Mouse (Mus musculus) liver, embryonic 14.5 days (tissue): ENCODE data around the gene Pygo2. TPM values are rescaled to one million over a fixed set of nuclear protein-coding genes. Genes with fewer than 3 reads are reported as not detected.

Experiments
- ATAC-seq: fragments of 200-750 bp; cut with Nextera tagmentation; 2 replicates; pipeline ENCODE4 v1.8.0; 2017; ENCODE audit warnings: moderate number of reproducible peaks, mild to moderate bottlenecking, moderate library complexity; ENCODE audit not compliant: insufficient read depth
- DNase-seq, 3 experiments: peaks; one replicate each; pipeline ENCODE4 v3.0.0-alpha.2; 2012 to 2013; ENCODE audit warnings: low read depth in 3 of 3, low spot score in 3 of 3
- H3K27ac ChIP-seq: fragments of 300-500 bp; sonication (generic); 2 replicates; pipeline ENCODE4 v1.5.1; 2014; ENCODE audit warnings: moderate library complexity, mild to moderate bottlenecking, control low read depth, inconsistent platforms
- H3K27me3 ChIP-seq: fragments of 300-500 bp; sonication (generic); 2 replicates; pipeline ENCODE4 v1.6.1; 2014; ENCODE audit warnings: mild to moderate bottlenecking, low read length, moderate library complexity; ENCODE audit not compliant: control insufficient read depth, insufficient read depth
- H3K36me3 ChIP-seq: fragments of 300-500 bp; sonication (generic); replicated peaks from 2 replicates; pipeline ENCODE4 v1.6.1; 2014; ENCODE audit warnings: low read depth; ENCODE audit not compliant: control insufficient read depth, insufficient read depth
- H3K4me1 ChIP-seq, 2 experiments: fragments of 200-500 bp in 1 of 2; fragments of 300-500 bp in 1 of 2; sonication (generic) in 1 of 2; replicated peaks; 2 replicates each; pipeline ENCODE4 v1.6.1; 2012 to 2014; ENCODE audit warnings: antibody characterized with exemption in 1 of 2, inconsistent platforms in 1 of 2, low read length in 1 of 2; ENCODE audit not compliant: control insufficient read depth in 2 of 2, insufficient read depth in 2 of 2
- H3K4me2 ChIP-seq: fragments of 300-500 bp; sonication (generic); 2 replicates; pipeline ENCODE4 v1.6.1; 2014; ENCODE audit warnings: low read depth, mild to moderate bottlenecking, control low read depth, moderate library complexity
- H3K4me3 ChIP-seq, 2 experiments: fragments of 200-500 bp in 1 of 2; fragments of 300-500 bp in 1 of 2; sonication (generic) in 1 of 2; 2 replicates each; pipeline ENCODE4 v1.5.1; 2012 to 2014; ENCODE audit warnings: low read depth in 2 of 2, low read length in 2 of 2, mild to moderate bottlenecking in 2 of 2, control low read depth in 1 of 2, inconsistent platforms in 1 of 2, moderate library complexity in 1 of 2; ENCODE audit not compliant: insufficient read depth in 1 of 2
- H3K9ac ChIP-seq: fragments of 300-500 bp; sonication (generic); replicated peaks from 2 replicates; pipeline ENCODE4 v1.6.1; 2014; ENCODE audit warnings: mild to moderate bottlenecking, control low read depth, moderate library complexity
- H3K9me3 ChIP-seq: fragments of 300-500 bp; sonication (generic); 2 replicates; pipeline ENCODE4 v1.6.1; 2016; ENCODE audit warnings: low read length, mixed read lengths; ENCODE audit not compliant: control insufficient read depth
- CTCF ChIP-seq: IDR thresholded peaks from 2 replicates; pipeline ENCODE4 v1.5.1; 2016; ENCODE audit warnings: antibody characterized with exemption, low read depth, control low read depth
- EP300 ChIP-seq: IDR thresholded peaks from 2 replicates; pipeline ENCODE4 v1.6.1; 2016; ENCODE audit warnings: antibody characterized with exemption, low read depth
- WGBS: fragments of 180-500 bp; shearing (Covaris S2); extraction: QIAGEN DNeasy Blood & Tissue Kit; methylation state at CpG from one replicate; pipeline ENCODE4 v1.1.7; 2014; ENCODE audit not compliant: insufficient replicate concordance; 5-methylcytosine and 5-hydroxymethylcytosine counted together
- polyA plus RNA-seq, 2 experiments: library from polyadenylated mRNA; depleted of rRNA in 1 of 2; stranded (reverse) in 1 of 2; unstranded in 1 of 2; fragments of >200 nt; fragmentation: Nextera tagmentation in 1 of 2; extraction: Ambion mirVana in 1 of 2; gene quantifications; 2 replicates each; pipeline versions ENCODE4 v1.2.1 to v1.2.3; 2012 to 2014

Gene Pygo2
- polyA plus RNA-seq, 2 experiments = 8.4 to 15.2 TPM

- Histone ChIP-seq H3K36me3 (no peaks in the 10 kb centered on the region), H3K4me1 (peaks cover 0 to 2% of the 10 kb centered on the region in 2 experiments; a peak in 1 of 4 replicates), H3K9ac (no peak overlapping the region), H3K27ac (no peak overlapping the region), H3K4me3 (no peak overlapping the region), H3K27me3 (no peaks in the 10 kb centered on the region), H3K4me2 (no peak overlapping the region), H3K9me3 (no peaks in the 10 kb centered on the region)
- DNase-seq = no peak
- 66% methylated on average over 9 of the region's 9 CpGs for WGBS
- TF ChIP-seq CTCF (no peak), EP300 (no peak)
- no peak for ATAC-seq
Measured at GRCm38 (mm10) chr3:89382033-89382882, 47.8 kb upstream of the Pygo2 start.

DNA sequence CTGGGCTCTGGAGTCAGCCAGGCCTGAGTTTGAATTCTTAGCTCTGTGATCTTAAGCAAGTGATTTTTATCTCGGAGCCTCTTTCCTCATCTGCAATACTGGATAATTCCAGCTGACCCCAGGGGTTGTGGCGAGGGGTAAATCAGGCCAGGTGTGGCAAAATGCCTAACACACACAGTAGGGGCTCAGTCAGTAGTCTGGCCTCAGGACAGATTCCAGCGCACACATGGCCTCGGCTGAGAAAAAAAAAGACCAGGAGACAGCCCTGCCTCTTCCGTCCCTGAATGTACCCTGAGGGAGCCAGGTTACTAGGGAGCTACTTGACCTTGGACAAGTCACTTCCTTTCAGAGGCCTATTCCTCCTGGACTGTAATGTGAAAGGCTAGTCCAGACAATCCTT, 47.1 kb upstream of the Pygo2 start:
- DNase-seq = no peak
- no peak overlapping the region for H3K4me3 ChIP-seq
- WGBS = 64% methylated on average over 5 of the region's 5 CpGs

DNA sequence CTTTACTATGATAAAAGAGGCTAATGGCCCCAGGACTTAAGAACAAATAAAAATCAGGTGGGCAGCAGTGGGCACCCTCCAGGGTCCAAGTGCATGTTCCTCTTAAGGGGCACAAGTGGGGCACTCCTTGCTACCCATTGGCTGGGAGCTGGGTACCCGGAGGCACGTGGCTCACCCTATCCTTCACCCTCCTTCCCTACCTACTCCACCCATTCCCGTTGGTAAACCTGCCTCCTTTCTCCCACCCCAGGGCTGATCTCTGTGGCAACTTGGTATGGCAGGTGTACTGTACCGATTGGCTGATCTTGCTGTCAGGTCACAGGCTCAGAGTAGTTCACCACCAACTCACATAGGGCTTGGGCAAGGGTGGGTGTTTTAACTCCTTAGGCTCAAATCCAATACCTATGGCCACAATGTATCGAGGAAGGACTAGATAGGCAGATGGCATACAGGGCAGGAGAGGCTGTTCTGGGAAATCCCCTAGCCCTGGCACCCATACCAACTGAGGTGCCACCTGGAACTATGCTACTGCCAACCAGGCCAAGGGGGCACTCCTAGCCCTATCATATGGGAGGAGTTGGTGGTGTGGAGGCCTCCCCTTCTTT, 46.3 kb upstream of the Pygo2 start:
- Histone ChIP-seq H3K4me3 (no peak overlapping the region), H3K4me1 (peaks cover 2 to 8% of the 10 kb centered on the region in 2 experiments; a peak in 2 of 4 replicates), H3K36me3 (no peaks in the 10 kb centered on the region), H3K9ac (no peak overlapping the region), H3K27me3 (no peaks in the 10 kb centered on the region), H3K27ac (no peak overlapping the region), H3K4me2 (no peak overlapping the region), H3K9me3 (no peaks in the 10 kb centered on the region)
- DNase-seq (no peak), ATAC-seq (no peak)
- TF ChIP-seq EP300 (no peak), CTCF (no peak)
- WGBS = 70% methylated on average over 5 of the region's 5 CpGs

More for the DNA sequence above, 47.1 kb upstream of the Pygo2 start:
- TF ChIP-seq EP300 = no peak
- no peak for TF ChIP-seq CTCF
- H3K9ac ChIP-seq = no peak overlapping the region
- no peaks in the 10 kb centered on the region for H3K9me3 ChIP-seq
- H3K27me3 ChIP-seq = no peaks in the 10 kb centered on the region
- H3K36me3 ChIP-seq = no peaks in the 10 kb centered on the region
- peaks cover 0 to 2% of the 10 kb centered on the region in 2 experiments; a peak in 1 of 4 replicates for H3K4me1 ChIP-seq
- no peak for ATAC-seq
- H3K27ac ChIP-seq = no peak overlapping the region
- no peak overlapping the region for H3K4me2 ChIP-seq

GRCm38 (mm10) chr3:89384331-89385076, 45.5 kb upstream of the Pygo2 start:
- no peak overlapping the region for H3K9ac ChIP-seq
- 70% methylated on average over 12 of the region's 12 CpGs for WGBS

More at GRCm38 (mm10) chr3:89384331-89385076, 45.5 kb upstream of the Pygo2 start:
- no peak for TF ChIP-seq CTCF
- TF ChIP-seq EP300 = no peak
- H3K4me3 ChIP-seq = no peak overlapping the region
- no peaks in the 10 kb centered on the region for H3K9me3 ChIP-seq
- H3K27ac ChIP-seq = no peak overlapping the region
- H3K4me2 ChIP-seq = no peak overlapping the region; the same call in 1 of the 2 replicates
- H3K36me3 ChIP-seq = no peaks in the 10 kb centered on the region
- no peak for ATAC-seq
- peaks cover 0 to 11% of the 10 kb centered on the region in 2 experiments; a peak in 2 of 4 replicates for H3K4me1 ChIP-seq
- no peak for DNase-seq
- no peaks in the 10 kb centered on the region for H3K27me3 ChIP-seq
